ENCODE assay signal across 14 mouse cellular contexts in the genomic region with DNA sequence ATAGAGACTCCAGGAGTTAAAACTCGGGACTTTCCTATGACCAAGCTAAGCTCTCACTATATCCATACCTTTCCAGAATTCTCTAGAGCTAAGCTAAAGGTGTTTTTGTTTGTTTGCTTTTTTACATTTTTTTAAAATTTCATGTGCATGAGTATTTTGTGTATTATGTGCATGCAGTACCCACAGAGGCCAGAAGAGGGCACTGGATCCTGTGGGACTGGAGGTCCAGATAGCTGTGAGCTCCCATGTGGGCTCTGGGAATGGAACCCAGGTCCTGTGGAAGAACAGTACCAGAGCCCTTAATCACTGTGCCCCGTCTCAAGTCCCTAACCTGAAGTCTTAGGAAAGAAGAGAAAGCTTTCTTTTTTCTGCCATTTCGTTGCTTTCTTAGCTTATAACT.
A peak's percentile ranks its signal among the peaks of the same experiment; 100 is the strongest.
DNase-seq lines count a peak whose midpoint lies in the region; ATAC-seq and TF ChIP-seq lines count a peak whose summit lies in the region.
"Had no signal": no experiment of that assay in that cellular context is flagged by ENCODE, and none has a peak within 500 bp of the region (broad histone marks: within the 10 kb centered on the region; RNA-seq: fewer than 3 reads in every experiment).

No protein-coding gene starts in this region.

- in situ Hi-C loops in ES-E14 (cut with MboI; ENCODE audit: low sequenced_read_pairs in 2 of 2, unreplicated experiment in 2 of 2) = no loop called here

- peaks cover 3% of the 10 kb centered on the region; the same call in 1 of the 2 replicates for H3K9me3 ChIP-seq in liver, embryonic 11.5 days (ENCODE audit: control insufficient read depth, low read length)
- H3K9me3 ChIP-seq in ES-E14 (ENCODE audit: control insufficient read depth, insufficient read depth, low read depth, low read length) = no peaks in the 10 kb centered on the region
- H3K9me3 ChIP-seq: hindbrain, embryonic 13.5 days had no signal

- WGBS in cerebellum, adult 2 months = 91% methylated on average over 3 of the region's 3 CpGs
- 81% methylated on average over 3 of the region's 3 CpGs for WGBS in liver, embryonic 11.5 days

- intact Hi-C loops in gastrocnemius, postnatal 14 days (cut with DNase I; ENCODE audit: low total_unique reads) = no loop called here

- peak; percentile 7; the same call in 1 of the 2 replicates for TF ChIP-seq CTCF in cerebellum, adult 2 months (IDR thresholded peaks at IDR 0.05; ENCODE audit: borderline replicate concordance, insufficient read depth, low read depth, low read length)
- peak; percentile 28; the same call in 1 of the 2 replicates for TF ChIP-seq CTCF in embryonic fibroblast, embryonic 13.5 days (IDR thresholded peaks at IDR 0.05; ENCODE audit: borderline replicate concordance, insufficient read depth, low read length)

- H3K4me2 ChIP-seq in liver, embryonic 11.5 days = no peak overlapping the region
- H3K4me2 ChIP-seq: forebrain, embryonic 13.5 days; hindbrain, embryonic 13.5 days had no signal

- peaks cover 8% of the 10 kb centered on the region; the same call in 1 of the 2 replicates for H3K36me3 ChIP-seq in liver, embryonic 11.5 days (ENCODE audit: control insufficient read depth, insufficient read depth, low read length)
- no peaks in the 10 kb centered on the region; the same call in 1 of the 2 replicates for H3K36me3 ChIP-seq in ES-E14 (ENCODE audit: control insufficient read depth, insufficient read depth, low read length, poor library complexity, severe bottlenecking)
- H3K36me3 ChIP-seq: hindbrain, embryonic 13.5 days had no signal

- no peak for ATAC-seq in liver, embryonic 11.5 days (replicated peaks; ENCODE audit: low FRiP score)
- ATAC-seq: forebrain, embryonic 13.5 days had no signal

- no peak for DNase-seq in cerebellum, adult 2 months
- no peak for DNase-seq in cerebellum, postnatal 36 days
- DNase-seq in liver (peak; percentile 31), ES-E14 (ENCODE audit: low read depth, low spot score) (peak; percentile 54)
- no peak for DNase-seq in liver, embryonic 11.5 days (ENCODE audit: low spot score)
- no peak for DNase-seq in cerebellum, adult 11 months
- no peak for DNase-seq in gastrocnemius, postnatal 14 days
- DNase-seq: cerebellum, adult 8-10 months; thymus, adult 2 months had no signal

- H3K4me1 ChIP-seq in cerebellum, adult 2 months (ENCODE audit: control insufficient read depth, insufficient read depth, low read length) = no peaks in the 10 kb centered on the region
- H3K4me1 ChIP-seq in liver, embryonic 11.5 days (replicated peaks; ENCODE audit: control insufficient read depth, insufficient read depth, low read length) = no peaks in the 10 kb centered on the region
- peaks cover 9 to 14% of the 10 kb centered on the region in 2 experiments for H3K4me1 ChIP-seq in ES-E14 (ENCODE audit: control insufficient read depth in 2 of 2, insufficient read depth in 2 of 2, low read length in 2 of 2, poor library complexity in 1 of 2)
- H3K4me1 ChIP-seq in embryonic fibroblast, embryonic 13.5 days (ENCODE audit: control insufficient read depth, insufficient read depth, low read length) = no peaks in the 10 kb centered on the region
- H3K4me1 ChIP-seq: embryonic facial prominence, embryonic 10.5 days; forebrain, embryonic 13.5 days; hindbrain, embryonic 13.5 days had no signal

- TF ChIP-seq POLR2A in cerebellum, adult 2 months (IDR thresholded peaks at IDR 0.05; ENCODE audit: borderline replicate concordance, insufficient read depth, low read length) = no peak
- TF ChIP-seq POLR2A in embryonic fibroblast, embryonic 13.5 days (IDR thresholded peaks at IDR 0.05; ENCODE audit: low read depth, low read length) = no peak

- H3K9ac ChIP-seq in liver, embryonic 11.5 days (ENCODE audit: low read depth, low read length) = no peak overlapping the region
- H3K9ac ChIP-seq in ES-E14 (ENCODE audit: insufficient read depth, low read depth, low read length, poor library complexity, severe bottlenecking) = no peak overlapping the region; the same call in 1 of the 2 replicates
- H3K9ac ChIP-seq: forebrain, embryonic 13.5 days; hindbrain, embryonic 13.5 days had no signal

- H3K27me3 ChIP-seq in cerebellum, adult 2 months (ENCODE audit: control insufficient read depth, insufficient read depth, low read length) = no peaks in the 10 kb centered on the region
- no peaks in the 10 kb centered on the region for H3K27me3 ChIP-seq in liver, embryonic 11.5 days (replicated peaks; ENCODE audit: control insufficient read depth, insufficient read depth, low read length)
- H3K27me3 ChIP-seq: forebrain, embryonic 13.5 days; hindbrain, embryonic 13.5 days had no signal

- H3K4me3 ChIP-seq in cerebellum, adult 2 months (replicated peaks; ENCODE audit: insufficient read depth, low read depth, low read length) = no peak overlapping the region
- no peak overlapping the region for H3K4me3 ChIP-seq in liver, embryonic 11.5 days (ENCODE audit: low read depth, low read length)
- H3K4me3 ChIP-seq in ES-E14 (ENCODE audit: insufficient read depth in 1 of 2, low read depth in 1 of 2, low read length in 2 of 2, poor library complexity in 1 of 2, severe bottlenecking in 1 of 2) = peak overlapping the region in 1 of 2 experiments; percentile 22; a peak in 1 of 4 replicates
- no peak overlapping the region for H3K4me3 ChIP-seq in embryonic fibroblast, embryonic 13.5 days (ENCODE audit: insufficient read depth, low read length)
- H3K4me3 ChIP-seq: embryonic facial prominence, embryonic 10.5 days; forebrain, embryonic 13.5 days; hindbrain, embryonic 13.5 days; myocyte had no signal

- H3K27ac ChIP-seq in cerebellum, adult 2 months (ENCODE audit: insufficient read depth, low read length) = no peak overlapping the region
- H3K27ac ChIP-seq in liver, embryonic 11.5 days (ENCODE audit: low read depth, low read length) = no peak overlapping the region
- H3K27ac ChIP-seq in ES-E14 (ENCODE audit: insufficient read depth, low read depth, low read length, poor library complexity, severe bottlenecking) = peak overlapping the region; percentile 49; the same call in 1 of the 2 replicates
- H3K27ac ChIP-seq in embryonic fibroblast, embryonic 13.5 days (ENCODE audit: insufficient read depth, low read length) = no peak overlapping the region
- H3K27ac ChIP-seq: embryonic facial prominence, embryonic 10.5 days; forebrain, embryonic 13.5 days; hindbrain, embryonic 13.5 days had no signal

TF ChIP-seq in ES-E14, 5 proteins besides CTCF, POLR2A, EP300 and RAD21:
- peak; percentile 55; the same call in 1 of the 2 replicates for TF ChIP-seq ZC3H11A (IDR thresholded peaks at IDR 0.05; ENCODE audit: borderline replicate concordance, low read depth, low read length)
- no peak for TF ChIP-seq ZNF384 (IDR thresholded peaks at IDR 0.05; ENCODE audit: low read depth, low read length)

Comparison
In these comparisons a context has a peak if more than half of its experiments do, and no peak if none do; other contexts are left out.
1. DNase-seq: peak in liver (single experiment) and ES-E14 (single experiment); none in cerebellum, adult 2 months (0 of 2), cerebellum, postnatal 36 days (0 of 2), liver, embryonic 11.5 days (single experiment), cerebellum, adult 11 months (single experiment) and gastrocnemius, postnatal 14 days (single experiment).